Mouse (Mus musculus): ENCODE data around the gene Tfcp2. TPM values are rescaled to one million over a fixed set of nuclear protein-coding genes. Genes with fewer than 3 reads are reported as not detected.
A peak's percentile ranks its signal among the peaks of the same experiment; 100 is the strongest.

The Tfcp2 gene
- 10 to 100 TPM in 21 of 26 experiments, 1 to 10 TPM in 5; 5.3 to 53.4 (median 31.8) TPM for total RNA-seq (2018; cell fraction: chromatin; rRNA removed)
- 1 to 10 TPM; 1.5 to 9.5 (median 6.5) TPM for total RNA-seq (2018; cell fraction: cytosol; rRNA removed)
- 10 to 100 TPM in 17 of 26 experiments, 1 to 10 TPM in 9; 2.7 to 33.9 (median 14.8) TPM for total RNA-seq (2018; cell fraction: nucleus; rRNA removed)
- 5.4 to 10.9 TPM (median 6.5 TPM) in 3 replicates for polyA plus RNA-seq (2018)

DNA sequence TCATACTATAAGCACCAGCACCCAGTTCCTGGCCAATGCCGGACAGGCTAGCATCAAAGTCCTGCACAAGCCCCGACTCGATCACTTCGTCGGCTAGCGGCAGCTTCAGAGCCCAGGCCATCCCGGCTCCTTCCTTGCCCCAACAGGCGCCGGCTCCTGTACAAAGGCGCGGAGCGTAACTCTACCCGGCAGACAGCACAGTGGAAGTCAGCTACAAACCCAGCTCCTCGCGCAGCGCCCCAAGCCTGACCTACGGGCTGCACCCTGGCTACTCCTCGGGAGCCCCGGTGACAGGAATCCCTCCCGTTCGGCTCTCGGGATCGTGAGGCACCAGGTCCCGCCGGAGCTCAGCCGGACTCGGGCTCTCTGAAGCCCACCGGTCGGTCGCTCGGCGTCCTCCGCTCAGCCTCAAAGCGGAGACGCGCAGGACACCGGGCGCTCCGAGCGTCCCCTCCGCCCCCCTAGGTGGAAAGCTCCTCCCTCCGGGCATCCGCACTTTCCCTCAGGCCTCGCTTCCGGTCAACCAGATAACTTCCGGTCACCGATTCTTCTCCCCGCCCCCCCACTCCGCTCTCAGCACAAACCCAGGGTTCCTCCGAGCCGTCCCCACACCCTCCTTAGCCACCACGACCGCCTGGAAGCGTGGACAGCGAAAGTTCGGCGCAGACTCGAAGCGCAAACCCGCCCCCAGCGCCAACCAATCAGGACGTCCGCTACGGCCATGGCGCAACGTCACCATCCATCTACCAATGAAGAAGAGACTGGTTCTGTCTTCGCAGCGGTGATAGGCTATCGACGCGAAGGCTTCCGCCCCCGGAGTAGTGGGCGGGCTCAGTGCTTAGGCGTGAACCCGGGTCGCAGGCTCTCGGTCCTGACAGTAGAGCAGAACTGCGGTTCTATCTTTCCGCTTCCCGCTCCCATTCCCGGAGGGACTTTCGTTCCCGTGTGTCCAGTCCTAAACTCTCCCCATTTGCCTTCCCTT, at the start of gene Tfcp2:
Gene Tfcp2 (minus strand): TSS at position 683 of the 982 bp plus-strand sequence.
- under 1% methylated on average over 67 of the region's 84 CpGs for WGBS (ENCODE audit: missing documents)
- Histone ChIP-seq H3K79me2 (ENCODE audit: inconsistent target) (peaks cover 11% of the 10 kb centered on the region; the same call in 1 of the 2 replicates), H3K27ac (peak within 1 kb of the TSS; percentile 43), H3K4me3 (ENCODE audit: inconsistent target) (peak within 1 kb of the TSS; percentile 71), H3K36me3 (ENCODE audit: inconsistent target) (no peaks in the 10 kb centered on the region)

DNA sequence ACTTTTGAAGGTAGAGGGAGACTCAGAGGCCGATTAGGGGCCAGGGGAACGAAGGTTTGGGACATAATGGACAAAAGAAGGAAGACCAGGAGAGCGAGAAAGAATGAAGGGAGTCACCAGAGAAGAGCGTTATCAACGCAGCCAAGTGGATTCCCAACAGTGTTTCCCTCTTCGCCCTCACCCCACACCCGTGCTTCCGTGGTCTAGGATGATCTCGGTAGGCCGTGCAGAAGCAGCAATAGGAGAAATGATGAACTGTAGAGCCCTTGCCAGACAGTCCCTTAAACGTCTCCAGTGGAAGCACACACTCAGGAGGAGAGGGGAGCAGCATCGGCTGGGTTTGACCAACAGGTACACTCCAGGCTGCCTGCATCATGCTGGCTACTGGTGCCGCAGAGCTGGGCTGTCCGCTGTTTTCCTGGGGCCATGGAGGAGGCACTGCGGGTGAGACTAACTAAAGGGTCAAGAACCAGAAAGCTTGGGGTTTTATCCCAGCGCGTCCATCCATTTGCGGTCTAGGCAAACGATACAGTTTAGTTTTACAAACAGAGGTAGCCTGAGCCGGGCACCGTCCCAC, 49.0 kb upstream of the Tfcp2 start:
- Histone ChIP-seq H3K36me3 (ENCODE audit: inconsistent target) (no peaks in the 10 kb centered on the region), H3K79me2 (ENCODE audit: inconsistent target) (no peaks in the 10 kb centered on the region), H3K27ac (no peak overlapping the region), H3K4me3 (ENCODE audit: inconsistent target) (no peak overlapping the region)
- WGBS (ENCODE audit: missing documents), result 65% methylated on average over 21 of the region's 21 CpGs

DNA sequence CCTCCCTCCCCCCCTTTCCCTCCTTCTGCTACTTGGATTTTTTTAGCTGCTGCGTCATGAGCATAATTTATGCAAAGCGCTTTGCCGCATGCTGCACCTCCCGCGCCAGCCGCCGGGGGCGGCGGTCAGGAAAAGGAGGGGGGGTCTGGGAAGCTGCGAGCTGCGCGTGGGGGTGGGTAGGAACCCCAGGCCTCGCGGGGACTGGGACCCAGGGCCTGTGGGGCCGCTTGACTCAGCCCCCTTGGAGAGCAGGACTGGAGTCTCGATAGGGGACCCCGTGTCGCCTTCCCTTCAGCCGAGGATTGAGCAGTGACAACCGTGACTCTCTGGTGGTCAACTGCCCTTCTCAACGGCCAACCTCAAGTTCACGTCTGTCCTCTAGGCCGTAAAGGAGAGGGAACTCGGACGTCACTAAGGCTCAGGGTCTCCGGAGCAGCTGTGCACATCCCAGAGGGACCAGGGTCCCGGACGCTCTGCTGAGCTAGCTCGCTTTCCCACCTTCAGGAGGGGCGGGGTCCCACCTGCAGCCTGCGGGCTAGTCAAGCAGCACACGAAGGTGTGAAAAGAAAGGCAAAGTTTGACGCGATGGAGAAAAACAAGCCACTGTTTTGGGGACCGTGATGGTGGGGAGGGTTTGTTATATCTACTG, 48.4 kb upstream of the Tfcp2 start:
- WGBS (ENCODE audit: missing documents), result 7% methylated on average over 35 of the region's 35 CpGs
- Histone ChIP-seq H3K79me2 (ENCODE audit: inconsistent target) (no peaks in the 10 kb centered on the region), H3K4me3 (ENCODE audit: inconsistent target) (peak overlapping the region; percentile 11; the same call in 1 of the 2 replicates), H3K36me3 (ENCODE audit: inconsistent target) (no peaks in the 10 kb centered on the region), H3K27ac (no peak overlapping the region)

DNA sequence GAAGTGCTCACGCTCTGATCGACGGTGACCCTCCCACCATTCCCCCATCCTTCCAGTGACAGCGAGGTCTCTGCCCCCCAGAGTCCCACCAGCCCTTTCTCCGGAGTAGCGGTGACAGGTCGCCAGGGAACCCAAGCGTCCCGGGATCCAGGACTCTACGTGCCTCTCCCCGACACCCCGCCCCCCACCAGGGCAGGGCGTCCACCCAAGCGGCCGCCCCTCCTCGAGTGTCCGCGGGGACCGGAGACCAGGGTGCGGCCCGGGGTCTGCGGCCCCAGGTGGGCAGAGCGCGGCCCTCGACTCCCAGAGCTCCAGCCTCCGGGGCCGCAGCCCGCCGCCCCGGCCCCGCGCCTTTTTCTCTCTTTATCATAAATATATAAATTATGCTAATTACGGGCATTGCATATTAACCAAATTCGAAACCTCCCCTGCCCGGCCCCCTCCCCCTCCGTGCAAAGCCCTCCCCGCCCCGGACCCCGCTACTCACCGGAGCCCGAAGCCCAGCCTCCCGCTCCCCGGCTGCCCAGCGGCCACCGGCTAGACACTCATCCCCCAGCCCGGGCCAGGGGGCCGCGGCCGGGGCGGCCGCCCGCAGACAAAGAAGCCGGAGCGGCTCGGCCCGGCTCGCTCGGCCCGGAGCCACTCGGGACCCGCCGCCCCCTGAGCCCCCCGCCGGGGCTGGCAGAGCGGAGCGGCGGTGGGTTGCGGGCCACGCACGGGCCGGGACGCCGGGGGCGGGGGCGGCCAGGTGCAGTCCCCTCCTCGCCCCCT, 47.7 kb upstream of the Tfcp2 start, which contains the start of gene Pou6f1:
Gene Pou6f1 (minus strand): TSS at position 709 of the 771 bp plus-strand sequence.
- Histone ChIP-seq H3K27ac (peak within 1 kb of the TSS; percentile 45), H3K79me2 (ENCODE audit: inconsistent target) (no peaks in the 10 kb centered on the region), H3K36me3 (ENCODE audit: inconsistent target) (no peaks in the 10 kb centered on the region), H3K4me3 (ENCODE audit: inconsistent target) (peak within 1 kb of the TSS; percentile 55)
- under 1% methylated on average over 49 of the region's 76 CpGs for WGBS (ENCODE audit: missing documents)

DNA sequence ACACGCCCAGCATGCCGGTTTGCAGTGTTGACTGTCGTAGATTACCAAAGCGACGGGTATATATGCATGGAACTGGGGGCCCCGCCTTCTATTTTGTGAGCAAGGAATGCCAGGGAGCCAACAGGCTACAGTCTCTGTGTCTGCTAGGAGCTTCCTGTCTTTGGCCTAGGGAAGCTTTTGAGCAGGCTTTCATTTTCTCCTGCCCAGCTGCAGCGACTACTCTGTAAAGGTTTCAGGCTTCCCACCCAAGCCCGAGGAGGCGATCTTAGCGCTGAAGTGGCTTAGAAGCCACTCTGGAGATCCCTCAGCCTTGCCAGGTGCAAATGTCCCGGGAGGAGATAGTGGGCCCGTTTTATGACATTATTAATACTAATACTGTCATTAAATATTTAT, 47.1 kb upstream of the Tfcp2 start:
- H3K36me3 ChIP-seq (ENCODE audit: inconsistent target), result no peaks in the 10 kb centered on the region
- peak overlapping the region; percentile 55 for H3K4me3 ChIP-seq (ENCODE audit: inconsistent target)
- WGBS (ENCODE audit: missing documents), result 4% methylated on average over 11 of the region's 12 CpGs
- H3K27ac ChIP-seq, result peak overlapping the region; percentile 45
- H3K79me2 ChIP-seq (ENCODE audit: inconsistent target), result no peaks in the 10 kb centered on the region

DNA sequence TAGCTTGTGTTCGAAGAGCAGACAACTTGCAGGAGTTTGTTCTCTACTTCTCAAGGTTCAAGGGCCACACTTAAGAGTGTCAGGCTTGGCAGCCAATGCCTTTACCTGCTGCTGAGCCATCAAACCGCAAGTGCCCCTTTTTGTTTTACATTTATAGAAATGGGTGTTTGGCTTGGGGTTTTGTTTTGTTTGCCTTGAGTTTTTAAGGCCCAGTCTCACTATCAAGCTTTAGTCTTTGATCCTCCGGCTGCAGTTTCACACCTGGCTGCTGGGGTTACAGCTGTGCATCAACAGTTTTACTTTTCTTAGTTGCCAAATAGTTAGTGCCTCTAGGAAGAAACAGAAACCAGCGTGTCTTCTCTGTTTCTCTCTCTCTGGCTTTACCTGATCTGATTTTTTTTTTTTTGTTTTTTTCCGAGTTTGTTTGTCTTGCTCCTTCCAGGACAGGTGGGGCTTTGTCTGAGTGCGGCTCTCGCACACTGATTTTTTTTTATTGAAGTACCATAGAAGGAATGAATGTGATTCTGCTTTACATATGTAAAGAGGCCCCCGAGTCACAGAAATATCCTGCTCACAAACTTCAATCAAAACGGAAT, 46.6 kb upstream of the Tfcp2 start:
- WGBS (ENCODE audit: missing documents), result 32% methylated on average over 9 of the region's 9 CpGs
- H3K79me2 ChIP-seq (ENCODE audit: inconsistent target), result no peaks in the 10 kb centered on the region
- no peak overlapping the region for H3K27ac ChIP-seq
- peak overlapping the region; percentile 55 for H3K4me3 ChIP-seq (ENCODE audit: inconsistent target)
- H3K36me3 ChIP-seq (ENCODE audit: inconsistent target), result no peaks in the 10 kb centered on the region

DNA sequence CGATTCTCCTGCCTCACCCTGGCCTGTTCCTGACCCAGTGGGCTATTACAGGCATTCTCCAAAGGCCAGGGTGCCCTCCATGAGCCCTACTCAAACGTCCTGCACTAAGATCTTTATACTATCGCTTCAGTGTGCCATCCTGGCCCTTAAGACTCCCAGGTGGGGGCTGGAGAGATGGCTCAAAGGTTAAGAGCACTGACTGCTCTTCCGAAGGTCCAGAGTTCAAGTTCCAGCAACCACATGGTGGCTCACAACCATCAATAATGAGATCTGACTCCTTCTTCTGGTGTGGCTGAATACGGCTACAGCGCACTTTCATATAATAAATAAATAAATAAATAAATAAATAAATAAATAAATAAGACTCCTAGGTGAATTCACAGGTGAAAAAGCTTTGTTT, 41.0 kb upstream of the Tfcp2 start:
- Histone ChIP-seq H3K36me3 (ENCODE audit: inconsistent target) (no peaks in the 10 kb centered on the region), H3K4me3 (ENCODE audit: inconsistent target) (no peak overlapping the region), H3K27ac (no peak overlapping the region), H3K79me2 (ENCODE audit: inconsistent target) (no peaks in the 10 kb centered on the region)
- 94% methylated on average over 4 of the region's 6 CpGs for WGBS (ENCODE audit: missing documents)

DNA sequence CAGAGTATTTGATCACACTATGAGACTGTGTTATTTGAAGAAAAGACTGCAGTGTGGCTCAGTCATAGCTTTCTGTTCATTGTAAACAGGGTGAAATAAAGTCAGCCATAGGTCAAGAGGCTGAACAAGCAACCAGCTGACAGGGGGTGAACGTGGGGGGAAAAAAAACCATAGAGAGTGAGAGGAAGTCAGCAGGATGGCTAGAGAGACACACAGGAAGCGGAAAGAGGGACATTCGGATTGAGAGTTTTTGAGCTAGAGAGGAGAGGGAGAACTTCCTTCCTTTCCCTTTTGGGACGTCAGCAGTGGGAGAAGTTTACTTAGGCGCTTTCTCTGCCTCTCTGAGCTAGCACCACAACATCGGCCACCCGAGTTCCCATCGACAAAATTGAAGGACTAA, 38.6 kb upstream of the Tfcp2 start:
- 57% methylated on average over 8 of the region's 8 CpGs for WGBS (ENCODE audit: missing documents)
- H3K4me3 ChIP-seq (ENCODE audit: inconsistent target), result no peak overlapping the region
- no peak overlapping the region for H3K27ac ChIP-seq
- no peaks in the 10 kb centered on the region for H3K79me2 ChIP-seq (ENCODE audit: inconsistent target)
- peaks cover 7% of the 10 kb centered on the region; the same call in 1 of the 2 replicates for H3K36me3 ChIP-seq (ENCODE audit: inconsistent target)

DNA sequence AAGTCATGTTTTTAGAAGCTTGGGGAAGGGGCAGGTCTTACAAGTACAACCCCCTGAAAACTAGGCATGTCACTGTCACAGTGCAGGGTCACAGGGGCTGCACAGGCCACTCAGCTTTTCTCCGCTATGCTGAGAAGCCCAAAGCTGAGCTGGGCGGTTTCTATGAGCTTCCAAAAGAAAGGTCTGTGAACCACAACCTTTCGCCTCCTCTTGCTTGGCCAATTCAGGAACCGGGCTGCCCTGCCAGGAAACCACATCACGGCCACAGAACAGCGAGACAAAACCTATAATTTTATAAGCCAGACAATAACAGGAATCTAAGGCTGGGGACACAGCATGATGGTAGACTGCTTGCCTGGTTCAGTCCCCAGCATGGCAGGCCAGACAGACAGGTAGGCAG, 36.5 kb upstream of the Tfcp2 start:
- no peaks in the 10 kb centered on the region for H3K79me2 ChIP-seq (ENCODE audit: inconsistent target)
- H3K27ac ChIP-seq, result no peak overlapping the region
- WGBS (ENCODE audit: missing documents), result 16% methylated on average over 6 of the region's 6 CpGs
- H3K4me3 ChIP-seq (ENCODE audit: inconsistent target), result no peak overlapping the region
- H3K36me3 ChIP-seq (ENCODE audit: inconsistent target), result peaks cover 7% of the 10 kb centered on the region; the same call in 1 of the 2 replicates

DNA sequence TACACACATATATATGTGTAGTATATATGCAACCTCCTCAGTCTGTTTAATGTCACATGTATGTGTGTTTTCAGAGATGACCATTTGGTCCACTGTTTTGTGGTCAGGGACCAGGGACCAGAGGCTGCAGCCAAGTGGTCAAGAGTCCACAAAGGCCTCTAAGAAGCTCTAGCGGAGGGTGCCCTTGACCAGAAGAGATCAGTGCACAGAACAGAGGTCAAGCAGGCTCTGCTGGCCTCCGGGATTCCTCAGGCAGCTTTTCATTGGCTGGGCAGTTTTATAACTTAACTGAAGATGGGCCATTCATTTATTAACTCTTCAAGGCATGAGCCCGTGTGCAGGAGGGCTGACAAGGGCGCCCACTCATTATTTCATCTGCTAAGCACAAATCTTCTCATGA, 35.4 kb upstream of the Tfcp2 start:
- H3K27ac ChIP-seq, result no peak overlapping the region
- WGBS (ENCODE audit: missing documents), result 93% methylated on average over 4 of the region's 4 CpGs
- no peak overlapping the region for H3K4me3 ChIP-seq (ENCODE audit: inconsistent target)
- peaks cover 7% of the 10 kb centered on the region; the same call in 1 of the 2 replicates for H3K36me3 ChIP-seq (ENCODE audit: inconsistent target)
- no peaks in the 10 kb centered on the region for H3K79me2 ChIP-seq (ENCODE audit: inconsistent target)

DNA sequence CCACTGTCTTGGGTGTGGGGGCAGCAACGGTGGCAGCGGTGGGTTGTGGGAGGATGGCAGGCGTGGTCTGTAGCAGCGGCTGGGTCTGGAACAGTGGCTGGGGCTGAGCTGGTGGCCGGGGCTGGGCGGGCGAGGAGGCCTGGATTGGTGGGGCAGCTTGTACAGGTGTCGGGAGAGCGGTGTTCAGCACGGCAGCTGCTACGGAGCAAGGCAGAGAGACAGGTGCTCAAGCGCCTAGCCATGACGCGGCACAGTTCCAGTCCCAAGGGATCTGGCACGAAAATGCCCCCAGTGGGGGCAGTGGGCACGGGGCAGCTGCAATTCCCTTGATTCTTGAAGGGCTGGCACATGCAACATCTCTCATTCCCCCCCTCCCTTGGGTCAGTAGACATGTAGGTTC, 34.1 kb upstream of the Tfcp2 start:
- no peak overlapping the region for H3K4me3 ChIP-seq (ENCODE audit: inconsistent target)
- no peaks in the 10 kb centered on the region for H3K79me2 ChIP-seq (ENCODE audit: inconsistent target)
- WGBS (ENCODE audit: missing documents), result 92% methylated on average over 15 of the region's 16 CpGs
- H3K36me3 ChIP-seq (ENCODE audit: inconsistent target), result peaks cover 7% of the 10 kb centered on the region; the same call in 1 of the 2 replicates
- no peak overlapping the region for H3K27ac ChIP-seq

DNA sequence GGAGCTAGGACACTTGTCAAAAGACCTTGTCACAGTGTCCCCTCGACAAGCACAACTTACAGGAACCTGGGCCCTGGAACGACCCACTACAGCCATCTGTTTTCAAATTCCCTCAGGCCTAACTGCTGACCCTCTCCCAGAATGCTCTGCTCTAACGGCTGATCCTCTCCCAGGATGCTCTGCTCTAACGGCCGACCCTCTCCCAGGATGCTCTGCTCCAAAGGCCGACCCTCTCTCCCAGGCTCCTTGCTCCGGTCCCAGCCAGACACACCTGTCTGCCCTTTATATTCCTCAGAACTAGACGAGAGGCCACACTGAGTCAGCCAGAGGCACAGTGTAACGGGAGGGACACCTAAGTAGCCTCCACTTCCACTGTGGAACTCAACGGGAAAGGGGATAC, 28.3 kb upstream of the Tfcp2 start:
- Histone ChIP-seq H3K36me3 (ENCODE audit: inconsistent target) (no peaks in the 10 kb centered on the region), H3K4me3 (ENCODE audit: inconsistent target) (no peak overlapping the region), H3K27ac (no peak overlapping the region), H3K79me2 (ENCODE audit: inconsistent target) (no peaks in the 10 kb centered on the region)
- WGBS (ENCODE audit: missing documents), result 95% methylated on average over 9 of the region's 10 CpGs

DNA sequence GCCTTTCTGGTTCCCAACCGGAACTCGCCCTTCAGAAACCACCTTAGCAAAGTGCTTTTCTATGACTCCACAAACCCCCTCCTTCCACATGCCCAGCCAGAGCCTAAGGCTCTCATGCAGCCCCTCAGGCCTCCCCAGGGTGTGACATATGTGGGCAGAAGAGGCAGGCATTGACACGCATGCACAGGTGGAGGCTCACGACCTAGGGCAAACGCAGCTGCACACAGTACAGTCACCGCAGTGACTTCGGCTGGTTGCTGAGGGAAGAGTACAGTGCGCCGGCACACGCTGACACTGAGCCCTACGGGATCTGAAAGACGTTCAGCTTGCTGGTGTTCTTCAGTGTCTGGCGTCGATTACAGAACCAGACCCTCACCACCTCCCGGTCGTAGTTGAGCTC, 26.2 kb upstream of the Tfcp2 start:
- Histone ChIP-seq H3K79me2 (ENCODE audit: inconsistent target) (no peaks in the 10 kb centered on the region), H3K27ac (no peak overlapping the region), H3K4me3 (ENCODE audit: inconsistent target) (no peak overlapping the region), H3K36me3 (ENCODE audit: inconsistent target) (no peaks in the 10 kb centered on the region)
- WGBS (ENCODE audit: missing documents), result 95% methylated on average over 16 of the region's 16 CpGs
